Mouse (Mus musculus): ENCODE measurements around the gene Pear1. TPM values are rescaled to one million over a fixed set of nuclear protein-coding genes. Genes with fewer than 3 reads are reported as not detected.
"Not testable (repeated sequence)": the region's sequence is repeated elsewhere in the genome, so short reads cannot be mapped to it uniquely, and the experiment has no call there.

Gene Pear1
- polyA plus RNA-seq (2012; fragmentation: generic; extraction: Trizol), result 0.65 TPM

DNA sequence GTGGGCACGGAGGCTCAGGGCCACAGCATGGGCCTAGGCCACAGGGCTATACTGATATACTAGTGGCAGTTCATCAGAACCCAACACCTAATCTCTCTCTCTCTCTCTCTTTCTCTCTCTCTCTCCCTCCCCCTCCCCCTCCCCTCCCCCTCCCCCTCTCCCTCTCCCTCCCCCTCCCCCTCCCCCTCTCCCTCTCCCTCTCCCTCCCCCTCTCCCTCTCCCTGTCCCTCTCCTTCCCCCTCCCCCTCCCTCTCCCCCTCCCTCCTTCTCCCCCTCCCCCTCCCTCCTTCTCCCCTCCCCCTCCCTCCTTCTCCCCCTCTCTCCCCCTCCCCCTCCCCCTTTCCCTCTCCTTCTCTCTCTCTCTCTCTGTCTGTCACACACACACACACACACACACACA, at the start of gene Pear1:
Gene Pear1 (minus strand): TSS at position 101 of the 400 bp plus-strand sequence.
- not testable (repeated sequence) for H3ac ChIP-seq (ENCODE audit: control insufficient read depth, insufficient read length); H3K4me2 ChIP-seq (ENCODE audit: low read depth); H3K36me3 ChIP-seq (ENCODE audit: control insufficient read depth, insufficient read depth); H3K79me2 ChIP-seq (ENCODE audit: control insufficient read depth, insufficient read depth); H3K4me3 ChIP-seq
- H3K27me3 ChIP-seq (ENCODE audit: control insufficient read depth, insufficient read depth, insufficient read length), result peaks cover 33% of the 10 kb centered on the region

DNA sequence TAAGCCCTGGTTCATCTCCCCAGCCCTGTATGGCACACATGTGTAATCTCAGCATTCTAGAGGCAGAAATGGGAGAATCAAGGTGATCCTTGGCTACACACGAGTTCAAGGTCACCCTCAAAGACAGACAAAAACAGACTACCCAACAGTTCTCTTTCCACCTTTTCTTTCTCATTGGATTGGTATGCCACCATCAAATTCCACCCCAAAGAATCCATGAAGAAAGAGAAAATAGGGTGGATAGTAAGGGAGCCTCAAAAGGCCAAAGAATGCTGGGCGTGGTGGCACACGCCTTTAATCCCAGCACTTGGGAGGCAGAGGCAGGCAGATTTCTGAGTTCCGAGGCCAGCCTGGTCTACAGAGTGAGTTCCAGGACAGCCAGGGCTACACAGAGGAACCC, 40.0 kb upstream of the Pear1 start:
- not testable (repeated sequence) for H3K79me2 ChIP-seq (ENCODE audit: control insufficient read depth, insufficient read depth); H3ac ChIP-seq (ENCODE audit: control insufficient read depth, insufficient read length); H3K4me3 ChIP-seq; H3K4me2 ChIP-seq (ENCODE audit: low read depth); H3K27me3 ChIP-seq (ENCODE audit: control insufficient read depth, insufficient read depth, insufficient read length)
- peaks cover 33% of the 10 kb centered on the region for H3K36me3 ChIP-seq (ENCODE audit: control insufficient read depth, insufficient read depth)

- Histone ChIP-seq H3K4me2 (ENCODE audit: low read depth) (no peak overlapping the region), H3K4me3 (no peak overlapping the region)
- no peak for TF ChIP-seq CEBPB (IDR thresholded peaks at IDR 0.05; ENCODE audit: insufficient read depth, poor library complexity, severe bottlenecking)
- no peak for TF ChIP-seq USF1 (IDR thresholded peaks at IDR 0.05; ENCODE audit: low read depth)
- TF ChIP-seq REST (IDR thresholded peaks at IDR 0.05; ENCODE audit: insufficient read depth, insufficient read length), result no peak
- no peak for TF ChIP-seq TCF12 (IDR thresholded peaks at IDR 0.05; ENCODE audit: insufficient read depth, poor library complexity, severe bottlenecking)
- no peak for TF ChIP-seq POLR2AphosphoS2 (IDR thresholded peaks at IDR 0.05; ENCODE audit: insufficient read length, low read depth)
- TF ChIP-seq E2F4 (IDR thresholded peaks at IDR 0.05; ENCODE audit: insufficient read depth), result no peak
- no peak for TF ChIP-seq SRF (IDR thresholded peaks at IDR 0.05; ENCODE audit: control insufficient read depth, insufficient read length, low read depth)
- TF ChIP-seq MYOG (IDR thresholded peaks at IDR 0.05; ENCODE audit: control insufficient read depth in 1 of 3, insufficient read depth in 1 of 3, insufficient read length in 2 of 3, low read depth in 2 of 3), result no peak
Observed at GRCm38 (mm10) chr3:87859813-87860212, 35.7 kb upstream of the Pear1 start.

DNA sequence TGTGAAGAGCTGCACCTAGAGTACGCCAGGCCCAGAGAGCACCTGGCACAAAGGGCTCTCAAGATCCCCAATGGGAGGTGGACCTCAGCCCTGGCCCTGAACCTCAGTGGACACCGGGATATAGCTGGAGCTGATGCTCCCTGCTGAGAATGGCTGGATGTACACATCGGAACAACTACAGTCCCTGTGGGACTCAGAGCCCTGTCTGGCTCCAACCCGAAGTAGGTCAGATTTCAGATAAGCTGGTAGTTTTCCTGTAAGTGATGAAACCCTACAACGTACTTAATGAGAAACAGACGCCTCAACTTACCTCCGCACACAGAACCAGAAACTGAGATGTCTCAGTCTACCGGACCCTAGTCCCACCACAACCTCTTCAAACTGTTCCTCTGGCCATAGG, 33.6 kb upstream of the Pear1 start:
- Histone ChIP-seq H3K36me3 (ENCODE audit: control insufficient read depth, insufficient read depth) (peaks cover 13% of the 10 kb centered on the region), H3K79me2 (ENCODE audit: control insufficient read depth, insufficient read depth) (no peaks in the 10 kb centered on the region), H3K4me3 (no peak overlapping the region), H3K27me3 (ENCODE audit: control insufficient read depth, insufficient read depth, insufficient read length) (no peaks in the 10 kb centered on the region), H3K4me2 (ENCODE audit: low read depth) (no peak overlapping the region), H3ac (ENCODE audit: control insufficient read depth, insufficient read length) (no peak overlapping the region)
- TF ChIP-seq USF1 (IDR thresholded peaks at IDR 0.05; ENCODE audit: low read depth), result no peak
- no peak for TF ChIP-seq CEBPB (IDR thresholded peaks at IDR 0.05; ENCODE audit: insufficient read depth, poor library complexity, severe bottlenecking)
- no peak for TF ChIP-seq E2F4 (IDR thresholded peaks at IDR 0.05; ENCODE audit: insufficient read depth)
- no peak for TF ChIP-seq TCF12 (IDR thresholded peaks at IDR 0.05; ENCODE audit: insufficient read depth, poor library complexity, severe bottlenecking)
- TF ChIP-seq SRF (IDR thresholded peaks at IDR 0.05; ENCODE audit: control insufficient read depth, insufficient read length, low read depth), result no peak
- no peak for TF ChIP-seq REST (IDR thresholded peaks at IDR 0.05; ENCODE audit: insufficient read depth, insufficient read length)
- TF ChIP-seq TCF3 (IDR thresholded peaks at IDR 0.05; ENCODE audit: insufficient read length, low read depth), result no peak
- no peak for TF ChIP-seq MYOD1 (IDR thresholded peaks at IDR 0.05; ENCODE audit: control insufficient read depth in 1 of 3, insufficient read length in 2 of 3, low read depth in 2 of 3)
- no peak for TF ChIP-seq MAX (IDR thresholded peaks at IDR 0.05; ENCODE audit: low read depth)

More at GRCm38 (mm10) chr3:87859813-87860212, 35.7 kb upstream of the Pear1 start:
- no peaks in the 10 kb centered on the region for H3K27me3 ChIP-seq (ENCODE audit: control insufficient read depth, insufficient read depth, insufficient read length)
- no peak overlapping the region for H3ac ChIP-seq (ENCODE audit: control insufficient read depth, insufficient read length)
- H3K36me3 ChIP-seq (ENCODE audit: control insufficient read depth, insufficient read depth), result peaks cover 17% of the 10 kb centered on the region
- no peaks in the 10 kb centered on the region for H3K79me2 ChIP-seq (ENCODE audit: control insufficient read depth, insufficient read depth)

- Histone ChIP-seq H3K4me3 (no peak overlapping the region), H3ac (ENCODE audit: control insufficient read depth, insufficient read length) (no peak overlapping the region), H3K4me2 (ENCODE audit: low read depth) (no peak overlapping the region), H3K27me3 (ENCODE audit: control insufficient read depth, insufficient read depth, insufficient read length) (no peaks in the 10 kb centered on the region), H3K36me3 (ENCODE audit: control insufficient read depth, insufficient read depth) (peaks cover 5% of the 10 kb centered on the region), H3K79me2 (ENCODE audit: control insufficient read depth, insufficient read depth) (no peaks in the 10 kb centered on the region)
- TF ChIP-seq POLR2AphosphoS2 (IDR thresholded peaks at IDR 0.05; ENCODE audit: insufficient read length, low read depth), result peak; percentile 50
- TF ChIP-seq POLR2A (IDR thresholded peaks at IDR 0.05; ENCODE audit: insufficient read length, low read depth), result no peak
Observed at GRCm38 (mm10) chr3:87855936-87856335, 31.8 kb upstream of the Pear1 start.

DNA sequence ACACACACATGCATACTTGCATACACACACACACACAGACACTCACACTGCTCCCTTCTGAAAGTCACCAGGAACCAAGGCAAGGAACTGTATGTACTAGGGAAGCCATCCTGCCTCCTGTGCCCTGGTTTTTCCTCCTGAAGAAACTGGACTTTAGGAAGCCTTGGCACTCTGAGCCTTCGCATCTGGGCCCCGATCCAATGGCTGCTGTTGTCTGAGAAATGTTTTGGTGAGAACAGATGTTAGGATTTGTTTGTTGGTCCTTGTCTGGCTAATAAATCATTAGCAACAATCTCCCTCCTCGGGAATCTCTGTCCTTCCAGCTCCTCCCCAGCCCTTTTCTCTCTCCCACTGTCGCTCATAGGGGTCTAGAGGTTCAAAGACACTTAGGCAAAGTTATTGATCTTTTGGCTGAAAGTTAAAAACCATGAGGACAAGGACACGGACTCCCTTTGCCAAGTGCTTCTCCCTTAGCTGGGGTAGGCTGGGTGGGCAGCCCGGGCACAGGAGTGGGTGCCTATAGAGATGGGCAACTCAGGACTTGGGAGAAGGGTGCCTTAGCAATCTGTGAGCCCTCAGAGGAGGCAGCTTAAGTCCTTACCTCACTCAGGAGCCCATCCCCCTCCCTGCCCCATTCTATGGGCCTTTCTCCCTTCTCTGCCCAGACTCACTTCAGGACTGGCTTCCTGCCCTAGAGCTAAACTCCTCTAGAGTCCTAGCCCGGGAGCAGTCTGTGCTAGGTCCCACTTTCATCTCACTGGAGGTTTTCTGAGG, 30.9 kb upstream of the Pear1 start:
- Histone ChIP-seq H3ac (ENCODE audit: control insufficient read depth, insufficient read length) (no peak overlapping the region), H3K4me2 (ENCODE audit: low read depth) (no peak overlapping the region), H3K4me3 (no peak overlapping the region), H3K27me3 (ENCODE audit: control insufficient read depth, insufficient read depth, insufficient read length) (no peaks in the 10 kb centered on the region), H3K36me3 (ENCODE audit: control insufficient read depth, insufficient read depth) (peaks cover 5% of the 10 kb centered on the region), H3K79me2 (ENCODE audit: control insufficient read depth, insufficient read depth) (no peaks in the 10 kb centered on the region)
- TF ChIP-seq TCF12 (IDR thresholded peaks at IDR 0.05; ENCODE audit: insufficient read depth, poor library complexity, severe bottlenecking) (no peak), POLR2AphosphoS2 (IDR thresholded peaks at IDR 0.05; ENCODE audit: insufficient read length, low read depth) (no peak)

Data from myocyte (in vitro differentiated cells).